27 mouse cellular contexts compared by ENCODE assay signal in the genomic region with DNA sequence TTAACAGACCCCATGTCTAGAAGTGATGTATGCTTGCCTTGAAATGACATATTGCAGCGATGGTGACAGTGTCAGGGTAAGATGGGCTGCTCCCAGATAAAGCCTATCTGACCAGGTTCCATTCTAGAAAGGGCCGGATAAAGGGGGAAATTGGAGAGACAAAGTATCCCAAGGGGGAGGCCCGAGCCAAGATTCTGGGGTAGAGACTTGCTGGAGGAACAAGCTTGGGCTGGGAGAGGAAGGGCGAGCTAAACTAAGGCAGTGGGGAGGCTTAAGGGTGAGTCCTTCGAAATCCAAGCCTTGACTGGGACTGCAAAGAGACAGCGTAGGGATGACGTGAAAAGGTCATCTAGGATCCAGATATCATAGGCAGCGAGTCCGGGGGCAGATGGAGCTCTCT.
A peak's percentile ranks its signal among the peaks of the same experiment; 100 is the strongest.
DNase-seq lines count a peak whose midpoint lies in the region; ATAC-seq and TF ChIP-seq lines count a peak whose summit lies in the region.
"Had no signal": no experiment of that assay in that cellular context is flagged by ENCODE, and none has a peak within 500 bp of the region (broad histone marks: within the 10 kb centered on the region; RNA-seq: fewer than 3 reads in every experiment).

No protein-coding gene starts in this region.

- no peak overlapping the region for H3K9ac ChIP-seq in forebrain, embryonic 14.5 days (ENCODE audit: low read length)
- no peak overlapping the region for H3K9ac ChIP-seq in forebrain, embryonic 16.5 days (replicated peaks; ENCODE audit: low read depth, low read length)
- no peak overlapping the region for H3K9ac ChIP-seq in intestine, postnatal 0 days (ENCODE audit: low read depth, low read length)
- H3K9ac ChIP-seq in midbrain, embryonic 11.5 days (ENCODE audit: low read length) = no peak overlapping the region
- H3K9ac ChIP-seq: embryonic facial prominence, embryonic 12.5 days; forebrain, postnatal 0 days; heart, embryonic 13.5 days; hindbrain, embryonic 12.5 days; neural tube, embryonic 15.5 days; stomach, embryonic 15.5 days had no signal

- H3K9me3 ChIP-seq in forebrain, embryonic 14.5 days (replicated peaks; ENCODE audit: control insufficient read depth, low read length) = no peaks in the 10 kb centered on the region
- H3K9me3 ChIP-seq in forebrain, embryonic 16.5 days (ENCODE audit: control insufficient read depth, low read length) = no peaks in the 10 kb centered on the region
- no peaks in the 10 kb centered on the region for H3K9me3 ChIP-seq in heart, embryonic 10.5 days
- no peaks in the 10 kb centered on the region for H3K9me3 ChIP-seq in intestine, postnatal 0 days (ENCODE audit: control insufficient read depth)
- no peaks in the 10 kb centered on the region for H3K9me3 ChIP-seq in midbrain, embryonic 11.5 days (ENCODE audit: control insufficient read depth, low read length)
- H3K9me3 ChIP-seq: embryonic facial prominence, embryonic 12.5 days; forebrain, embryonic 10.5 days; heart, embryonic 13.5 days; hindbrain, embryonic 12.5 days; neural tube, embryonic 15.5 days; stomach, embryonic 15.5 days had no signal

- 93% methylated on average over 9 of the region's 9 CpGs for WGBS in forebrain, embryonic 14.5 days
- WGBS in forebrain, embryonic 16.5 days = 95% methylated on average over 9 of the region's 9 CpGs
- WGBS in heart, embryonic 10.5 days = 72% methylated on average over 9 of the region's 9 CpGs
- 77% methylated on average over 9 of the region's 9 CpGs for WGBS in intestine, postnatal 0 days
- WGBS in midbrain, embryonic 11.5 days = 89% methylated on average over 9 of the region's 9 CpGs

- no peaks in the 10 kb centered on the region for H3K27me3 ChIP-seq in forebrain, embryonic 14.5 days (replicated peaks; ENCODE audit: control insufficient read depth, insufficient read depth, low read length)
- no peaks in the 10 kb centered on the region for H3K27me3 ChIP-seq in forebrain, embryonic 16.5 days (replicated peaks; ENCODE audit: control insufficient read depth, insufficient read depth, low read length)
- no peaks in the 10 kb centered on the region for H3K27me3 ChIP-seq in heart, embryonic 10.5 days (ENCODE audit: insufficient read depth, poor library complexity, severe bottlenecking)
- H3K27me3 ChIP-seq in intestine, postnatal 0 days (replicated peaks; ENCODE audit: control insufficient read depth, insufficient read depth, low read length) = no peaks in the 10 kb centered on the region
- no peaks in the 10 kb centered on the region for H3K27me3 ChIP-seq in midbrain, embryonic 11.5 days (ENCODE audit: control insufficient read depth, insufficient read depth, low read length)
- H3K27me3 ChIP-seq: embryonic facial prominence, embryonic 12.5 days; heart, embryonic 13.5 days; hindbrain, embryonic 12.5 days; neural tube, embryonic 15.5 days; stomach, embryonic 15.5 days had no signal

- H3K4me2 ChIP-seq in forebrain, embryonic 14.5 days (ENCODE audit: low read length) = no peak overlapping the region
- H3K4me2 ChIP-seq in forebrain, embryonic 16.5 days (ENCODE audit: low read length) = no peak overlapping the region
- 0 out of 2 replicates have a peak overlapping the region, but pooled peaks have one; percentile 4 for H3K4me2 ChIP-seq in intestine, postnatal 0 days (replicated peaks; ENCODE audit: low read depth)
- H3K4me2 ChIP-seq in midbrain, embryonic 11.5 days = no peak overlapping the region
- H3K4me2 ChIP-seq: embryonic facial prominence, embryonic 12.5 days; heart, embryonic 13.5 days; hindbrain, embryonic 12.5 days; neural tube, embryonic 15.5 days; stomach, embryonic 15.5 days had no signal

- no peak for TF ChIP-seq CTCF in intestine, postnatal 0 days (IDR thresholded peaks at IDR 0.05; ENCODE audit: low read depth)

- no peaks in the 10 kb centered on the region for H3K36me3 ChIP-seq in forebrain, embryonic 14.5 days (ENCODE audit: control insufficient read depth, insufficient read depth, low read length)
- no peaks in the 10 kb centered on the region for H3K36me3 ChIP-seq in forebrain, embryonic 16.5 days (ENCODE audit: control insufficient read depth, insufficient read depth)
- H3K36me3 ChIP-seq in heart, embryonic 10.5 days = no peaks in the 10 kb centered on the region
- no peaks in the 10 kb centered on the region for H3K36me3 ChIP-seq in intestine, postnatal 0 days (ENCODE audit: control insufficient read depth, insufficient read depth)
- no peaks in the 10 kb centered on the region for H3K36me3 ChIP-seq in midbrain, embryonic 11.5 days (ENCODE audit: control insufficient read depth, insufficient read depth, low read length)
- H3K36me3 ChIP-seq: embryonic facial prominence, embryonic 12.5 days; forebrain, embryonic 10.5 days; G1E; heart, embryonic 13.5 days; hindbrain, embryonic 12.5 days; neural tube, embryonic 15.5 days; stomach, embryonic 15.5 days had no signal

- ATAC-seq in forebrain, embryonic 14.5 days = 0 out of 2 replicates have a peak, but pooled peaks have one; percentile 5
- no peak for ATAC-seq in forebrain, embryonic 16.5 days
- ATAC-seq in intestine, postnatal 0 days = no peak
- ATAC-seq in midbrain, embryonic 11.5 days (ENCODE audit: low FRiP score) = no peak
- ATAC-seq: forebrain, postnatal 0 days had no signal

- DNase-seq in forebrain, embryonic 14.5 days (ENCODE audit: low spot score) = no peak
- peak; percentile 33 for DNase-seq in heart, adult 8-10 months (ENCODE audit: low spot score)
- DNase-seq in heart, postnatal 25 days (ENCODE audit: low spot score) = no peak
- DNase-seq in heart, embryonic 10.5 days (ENCODE audit: low spot score) = no peak
- no peak for DNase-seq in midbrain, embryonic 11.5 days (ENCODE audit: low spot score, missing footprints)
- DNase-seq: adrenal gland, postnatal 10 days; cerebellum, adult 8-10 months; forebrain, postnatal 0 days; gastrocnemius, postnatal 25 days; kidney, adult 11 months; kidney, postnatal 25 days; lung, adult 2 months; lung, postnatal 10 days; midbrain, embryonic 14.5 days; retina, postnatal 1 day; right cerebral cortex, postnatal 25 days had no signal

- no peak overlapping the region for H3K27ac ChIP-seq in forebrain, embryonic 14.5 days (ENCODE audit: low read depth, low read length)
- no peak overlapping the region for H3K27ac ChIP-seq in forebrain, embryonic 16.5 days (ENCODE audit: low read length)
- 0 out of 2 replicates have a peak overlapping the region, but pooled peaks have one; percentile 6 for H3K27ac ChIP-seq in heart, embryonic 10.5 days
- H3K27ac ChIP-seq in intestine, postnatal 0 days (ENCODE audit: low read depth, low read length) = no peak overlapping the region
- no peak overlapping the region for H3K27ac ChIP-seq in midbrain, embryonic 11.5 days (ENCODE audit: low read depth, low read length)
- H3K27ac ChIP-seq: embryonic facial prominence, embryonic 12.5 days; forebrain, embryonic 10.5 days; heart, embryonic 13.5 days; hindbrain, embryonic 12.5 days; hindbrain, postnatal 0 days; macrophage; neural tube, embryonic 15.5 days; stomach, embryonic 15.5 days had no signal

- no peak overlapping the region for H3K4me3 ChIP-seq in forebrain, embryonic 14.5 days (ENCODE audit: low read depth, low read length)
- H3K4me3 ChIP-seq in forebrain, embryonic 16.5 days (replicated peaks; ENCODE audit: low read length) = no peak overlapping the region
- H3K4me3 ChIP-seq in heart, embryonic 10.5 days = no peak overlapping the region
- H3K4me3 ChIP-seq in intestine, postnatal 0 days (ENCODE audit: low read depth, low read length) = no peak overlapping the region
- no peak overlapping the region for H3K4me3 ChIP-seq in midbrain, embryonic 11.5 days (ENCODE audit: low read depth, low read length)
- H3K4me3 ChIP-seq: embryonic facial prominence, embryonic 12.5 days; forebrain, embryonic 10.5 days; heart, embryonic 13.5 days; hindbrain, embryonic 12.5 days; neural tube, embryonic 15.5 days; stomach, embryonic 15.5 days had no signal

- intact Hi-C loops in heart, postnatal 25 days (cut with DNase I) = no loop called here

- H3K4me1 ChIP-seq in forebrain, embryonic 14.5 days (ENCODE audit: control insufficient read depth, insufficient read depth, low read length) = no peaks in the 10 kb centered on the region
- peaks cover 5% of the 10 kb centered on the region for H3K4me1 ChIP-seq in forebrain, embryonic 16.5 days (replicated peaks; ENCODE audit: control insufficient read depth, insufficient read depth, low read length)
- H3K4me1 ChIP-seq in heart, embryonic 10.5 days = peaks cover 41% of the 10 kb centered on the region
- peaks cover 18% of the 10 kb centered on the region for H3K4me1 ChIP-seq in intestine, postnatal 0 days (replicated peaks; ENCODE audit: control insufficient read depth, insufficient read depth, low read length)
- no peaks in the 10 kb centered on the region for H3K4me1 ChIP-seq in midbrain, embryonic 11.5 days (ENCODE audit: control insufficient read depth, insufficient read depth, low read length)
- H3K4me1 ChIP-seq: forebrain, embryonic 10.5 days had no signal
